Comparison of ENCODE assay signal across 8 mouse cellular contexts in genomic region chr17:28328366-28328928, GRCm38 (mm10). TPM values are rescaled to one million over a fixed set of nuclear protein-coding genes. Genes with fewer than 3 reads are reported as not detected.
DNase-seq lines count a peak whose midpoint lies in the region; ATAC-seq lines count a peak whose summit lies in the region.

Gene Rpl10a, plus strand, starts transcription at chr17:28328471.

- peak; percentile 73 for DNase-seq in MEL-GATA-1-ER (ENCODE audit: extremely low read depth, low read depth)
- DNase-seq in cerebellum, adult 9-10 months: peak; percentile 95
- DNase-seq in frontal cortex, adult 2 months (ENCODE audit: extremely low spot score in 1 of 2, low spot score in 1 of 2): peak; percentile 87 to 98
- peak; percentile 99 for DNase-seq in hindbrain, embryonic 11.5 days (ENCODE audit: low spot score)
- peak; percentile 98 to 99 for DNase-seq in layer of hippocampus, postnatal 10 days (ENCODE audit: low spot score in 2 of 2)
- DNase-seq in lung, postnatal 10 days: peak; percentile 98
- DNase-seq in ovary, postnatal 36 days (ENCODE audit: low spot score): peak; percentile 98
- DNase-seq in thymus, postnatal 25 days: peak; percentile 98

- H3K36me3 ChIP-seq in hindbrain, embryonic 11.5 days (ENCODE audit: control insufficient read depth, insufficient read depth, low read length): 0 out of 2 replicates have a peak, but pooled peaks cover 3% of the 10 kb centered on the region

- peak within 1 kb of the TSS; percentile 94 for H3K27ac ChIP-seq in hindbrain, embryonic 11.5 days (ENCODE audit: low read depth, low read length)

- peak within 1 kb of the TSS; percentile 98 for H3K9ac ChIP-seq in hindbrain, embryonic 11.5 days (ENCODE audit: low read depth, low read length)

- H3K4me3 ChIP-seq in hindbrain, embryonic 11.5 days (ENCODE audit: low read depth, low read length): peak within 1 kb of the TSS; percentile 94

- H3K9me3 ChIP-seq in hindbrain, embryonic 11.5 days (ENCODE audit: control insufficient read depth, low read length): no peaks in the 10 kb centered on the region

- H3K27me3 ChIP-seq in hindbrain, embryonic 11.5 days (ENCODE audit: control insufficient read depth, insufficient read depth, low read length): no peaks in the 10 kb centered on the region

- peaks cover 5% of the 10 kb centered on the region; the same call in 1 of the 2 replicates for H3K4me1 ChIP-seq in hindbrain, embryonic 11.5 days (replicated peaks; ENCODE audit: control insufficient read depth, insufficient read depth, low read length)

- ATAC-seq in hindbrain, embryonic 11.5 days (ENCODE audit: low FRiP score): peak; percentile 90

- peak within 1 kb of the TSS; percentile 96 for H3K4me2 ChIP-seq in hindbrain, embryonic 11.5 days (replicated peaks; ENCODE audit: low read depth, low read length)

- WGBS in hindbrain, embryonic 11.5 days: under 1% methylated on average over 67 of the region's 67 CpGs

RNA-seq across cellular contexts. Expression of gene Rpl10a, which starts in this region (rescaled TPM):
- polyA plus RNA-seq in frontal cortex, adult 2 months (2012; rRNA removed): 771 and 790 TPM in 2 replicates
- polyA plus RNA-seq in hindbrain, embryonic 11.5 days (2014; fragmentation: Nextera tagmentation; extraction: Ambion mirVana): 445 and 475 TPM in 2 replicates
- 100 to 1,000 TPM; 503 to 535 TPM for total RNA-seq in layer of hippocampus, postnatal 10 days (2021)

Comparison
In these comparisons a context has a peak if more than half of its experiments do, and no peak if none do; other contexts are left out.
1. Peak in every context shown above with its lines: DNase-seq, ATAC-seq, H3K4me3 ChIP-seq and H3K27ac ChIP-seq.